Mouse (Mus musculus): ENCODE measurements around the gene Rgs6.

Rgs6 gene

DNA sequence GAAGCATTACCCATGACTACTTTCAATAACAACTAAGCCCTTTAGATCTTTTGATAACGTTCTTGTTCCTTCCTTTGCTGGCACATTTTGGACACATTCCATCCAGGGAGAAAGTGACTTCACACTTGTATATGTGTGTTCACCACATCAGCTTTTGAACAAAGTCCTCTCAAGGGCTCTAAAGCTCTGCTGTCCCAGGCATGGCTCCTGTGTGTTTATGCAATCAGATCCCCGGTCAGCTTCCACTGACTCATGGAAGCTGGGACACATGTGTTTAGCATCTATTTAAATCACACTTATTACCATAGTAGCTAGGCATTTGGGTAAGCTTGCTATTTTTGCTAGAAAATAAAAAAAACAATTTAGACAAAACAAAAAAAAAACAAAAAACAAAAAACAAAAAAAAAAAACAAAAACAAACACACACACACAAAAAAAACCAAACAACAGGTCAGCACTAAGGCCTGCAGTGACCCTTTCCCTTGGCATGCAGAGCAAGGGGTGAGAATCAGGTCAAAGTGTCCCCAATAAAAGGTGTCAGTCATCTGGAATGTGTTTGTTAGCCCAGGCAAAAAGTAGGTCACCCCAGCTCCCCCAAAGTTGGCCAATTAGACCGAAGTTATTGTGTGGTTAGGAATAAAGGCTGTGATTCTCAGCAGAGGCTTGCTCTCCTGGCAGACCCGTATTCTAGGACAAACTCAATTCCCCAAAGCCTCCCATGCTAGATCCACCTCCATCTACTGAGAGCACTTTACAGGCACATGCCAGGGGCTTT is 267.4 kb downstream of the Rgs6 start:
- DNase-seq (ENCODE audit: low spot score in 2 of 2) = no peak

DNA sequence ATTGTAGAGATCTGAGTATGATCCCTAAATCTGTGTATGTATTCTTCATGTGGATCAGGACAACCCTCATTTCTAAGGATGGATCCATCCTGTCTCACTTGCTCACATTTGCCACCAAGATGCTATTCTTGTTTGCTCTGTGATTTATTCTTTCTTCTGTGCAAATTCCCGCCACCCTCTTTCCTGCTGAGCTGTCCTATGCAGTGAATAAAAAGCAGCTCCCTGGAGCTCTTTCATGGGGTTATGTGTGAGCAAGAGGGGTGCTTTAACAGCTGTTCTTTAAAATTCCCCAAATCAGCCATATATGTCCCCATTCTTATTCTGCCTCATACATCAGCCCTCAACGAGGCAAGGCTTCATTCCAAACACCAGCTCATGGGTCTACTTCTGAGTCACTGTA is 277.6 kb downstream of the Rgs6 start:
- no peak for DNase-seq (ENCODE audit: low spot score in 2 of 2)

DNA sequence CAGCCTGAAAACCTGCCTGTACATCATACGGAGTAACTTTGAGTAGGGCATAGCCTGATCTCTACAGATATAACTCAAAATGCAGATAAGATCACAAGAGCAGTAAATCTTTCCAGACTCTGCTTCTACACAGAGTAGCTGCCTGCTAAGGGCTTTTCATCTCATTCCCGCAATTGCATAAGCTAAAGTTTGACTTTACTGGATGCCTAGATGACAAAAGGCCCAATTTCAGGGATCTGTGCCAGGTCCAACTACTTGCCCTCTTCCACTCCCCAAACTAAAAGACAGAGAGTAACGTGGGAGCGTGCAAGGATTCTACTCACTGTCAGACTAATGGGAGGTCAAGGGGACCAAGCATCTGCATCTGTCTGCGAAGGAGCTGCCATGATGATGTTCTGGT is 292.6 kb downstream of the Rgs6 start:
- no peak for DNase-seq (ENCODE audit: low spot score in 2 of 2)

DNA sequence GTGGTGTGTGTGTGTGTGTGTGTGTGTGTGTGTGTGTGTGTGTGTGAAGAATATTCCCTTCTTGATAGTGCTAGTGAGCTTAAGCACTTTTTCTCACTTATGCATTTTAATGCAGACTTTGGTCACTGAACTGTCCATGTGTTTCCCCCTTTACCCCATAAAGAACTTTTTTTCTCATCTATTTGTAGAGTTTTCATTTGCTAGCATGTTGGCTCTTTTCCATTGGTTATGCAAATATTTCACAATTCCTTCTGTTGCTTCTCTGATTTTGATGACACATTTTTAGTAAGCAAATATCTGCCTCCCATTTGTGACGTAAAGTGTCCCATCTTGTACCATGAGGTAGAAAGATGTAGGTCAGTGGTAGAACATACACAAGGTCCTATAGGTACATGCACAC is 295.0 kb downstream of the Rgs6 start:
- DNase-seq (ENCODE audit: low spot score in 2 of 2) = no peak

GRCm38 (mm10) chr12:82894971-82895838 is 307.1 kb downstream of the Rgs6 start:
- no peak for DNase-seq (ENCODE audit: low spot score in 2 of 2)

DNA sequence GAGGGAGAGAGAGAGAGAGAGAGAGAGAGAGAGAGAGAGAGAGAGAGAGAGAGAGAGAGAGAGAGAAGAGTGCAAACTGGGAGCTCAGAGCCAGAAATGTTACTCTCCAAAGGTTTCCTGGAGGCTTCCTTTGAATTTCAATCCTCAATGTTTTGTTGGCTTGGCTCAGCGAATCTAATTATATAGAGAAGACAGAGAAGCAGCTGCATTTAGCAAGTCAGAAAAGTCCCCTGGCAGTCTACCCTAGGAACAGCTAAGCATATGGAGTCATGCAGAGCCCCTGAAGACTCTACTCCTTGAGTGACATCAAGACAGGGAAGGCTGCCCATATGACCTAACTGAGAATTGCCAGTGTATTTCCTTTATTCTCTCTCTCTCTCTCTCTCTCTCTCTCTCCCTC is 317.7 kb downstream of the Rgs6 start:
- no peak for DNase-seq (ENCODE audit: low spot score in 2 of 2)

DNA sequence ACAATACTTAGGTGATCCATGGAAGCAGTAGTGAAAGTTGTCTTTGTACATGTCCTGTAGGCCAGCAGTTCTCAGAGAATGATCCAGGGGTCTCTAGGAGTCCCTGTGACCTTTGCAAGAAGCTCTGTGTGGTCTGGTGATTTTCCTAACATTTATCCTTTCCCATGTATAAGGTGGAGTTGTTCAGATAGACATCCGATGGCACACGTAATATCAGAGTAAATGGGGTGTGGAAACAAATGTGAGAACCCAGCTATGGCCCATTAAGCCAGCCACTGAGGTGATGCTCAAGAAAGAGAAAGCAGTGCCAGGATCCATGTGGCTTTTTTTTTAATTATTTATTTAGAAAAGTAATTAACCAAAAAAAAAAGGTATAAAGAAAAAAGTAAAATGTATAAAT is 322.8 kb downstream of the Rgs6 start:
- DNase-seq (ENCODE audit: low spot score in 2 of 2) = no peak

DNA sequence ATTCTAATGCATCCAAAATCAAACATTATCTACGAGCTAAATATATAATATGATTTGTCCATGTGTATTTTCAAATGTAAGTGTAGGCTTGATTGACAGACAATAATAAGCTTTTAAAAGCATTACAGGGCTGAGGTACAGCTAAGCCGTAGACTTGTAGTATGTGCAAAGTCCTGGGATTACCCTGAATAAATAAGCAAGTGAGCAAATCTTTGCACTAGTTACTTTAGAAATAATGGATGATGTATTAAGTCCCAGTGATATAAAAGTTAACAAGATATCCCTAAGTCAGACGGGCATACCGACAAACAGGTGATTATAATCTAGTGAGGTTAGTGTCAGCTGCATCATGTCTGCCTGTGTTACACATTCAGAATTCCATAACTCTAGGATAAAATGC is 326.0 kb downstream of the Rgs6 start:
- DNase-seq (ENCODE audit: low spot score in 2 of 2) = no peak

DNA sequence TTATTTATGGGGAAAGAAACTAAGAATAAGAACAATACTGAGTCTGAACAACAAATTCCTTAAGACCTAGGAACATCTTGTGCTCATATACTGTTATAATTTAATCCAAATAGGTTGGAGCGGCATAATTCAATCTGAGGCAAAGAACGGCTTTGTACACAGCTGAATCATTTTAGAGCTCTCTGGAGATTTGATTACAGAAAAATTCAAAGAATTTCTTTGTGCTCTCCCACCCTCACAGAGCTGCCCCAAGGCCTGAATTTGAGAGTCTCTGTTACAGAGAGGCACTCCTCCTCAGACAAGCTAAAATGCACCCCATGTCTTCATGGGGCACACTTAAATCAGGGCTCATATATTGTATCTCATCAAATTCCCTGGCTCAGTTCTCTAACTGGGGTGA is 332.1 kb downstream of the Rgs6 start:
- no peak for DNase-seq (ENCODE audit: low spot score in 2 of 2)

DNA sequence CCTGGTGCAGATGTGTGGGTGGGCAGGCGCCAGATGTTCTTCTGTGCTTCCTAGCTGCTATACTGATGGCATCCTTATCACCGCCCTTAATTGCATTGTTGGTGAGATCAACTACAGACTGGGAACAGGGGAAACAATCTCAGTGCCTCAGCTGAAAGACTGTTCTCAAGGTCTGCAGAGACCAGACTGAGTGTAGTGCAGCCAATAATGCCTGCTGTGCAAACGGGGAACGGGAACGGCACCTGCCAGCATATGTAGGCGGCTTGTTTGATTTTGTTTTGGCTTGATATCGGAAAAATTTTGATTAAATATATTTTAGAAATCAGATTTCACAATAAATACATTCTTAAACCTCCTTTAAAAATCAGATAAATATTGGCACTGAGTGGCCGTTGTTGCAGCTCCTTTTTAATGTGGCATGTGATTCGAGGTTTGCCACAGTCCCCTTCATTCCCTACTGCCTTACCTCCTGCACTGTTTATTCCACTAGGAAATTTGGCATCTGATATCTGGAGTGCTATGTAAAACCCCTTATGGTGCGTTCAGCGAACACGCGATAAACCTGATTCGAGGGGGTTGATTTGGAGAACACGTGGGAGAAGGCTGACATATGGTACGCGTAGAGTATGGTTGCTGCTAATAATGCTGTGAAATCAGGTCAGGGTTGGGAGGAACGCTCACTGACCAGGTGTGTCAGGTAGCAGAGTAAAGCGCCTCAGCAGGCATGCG is 333.4 kb downstream of the Rgs6 start:
- DNase-seq (ENCODE audit: low spot score in 2 of 2) = no peak

GRCm38 (mm10) chr12:82922856-82923506 is 334.9 kb downstream of the Rgs6 start:
- DNase-seq (ENCODE audit: low spot score in 2 of 2) = no peak

- DNase-seq (ENCODE audit: low spot score in 2 of 2) = no peak
These were observed 344.8 kb downstream of the Rgs6 start for GRCm38 (mm10) chr12:82932706-82933461.

DNA sequence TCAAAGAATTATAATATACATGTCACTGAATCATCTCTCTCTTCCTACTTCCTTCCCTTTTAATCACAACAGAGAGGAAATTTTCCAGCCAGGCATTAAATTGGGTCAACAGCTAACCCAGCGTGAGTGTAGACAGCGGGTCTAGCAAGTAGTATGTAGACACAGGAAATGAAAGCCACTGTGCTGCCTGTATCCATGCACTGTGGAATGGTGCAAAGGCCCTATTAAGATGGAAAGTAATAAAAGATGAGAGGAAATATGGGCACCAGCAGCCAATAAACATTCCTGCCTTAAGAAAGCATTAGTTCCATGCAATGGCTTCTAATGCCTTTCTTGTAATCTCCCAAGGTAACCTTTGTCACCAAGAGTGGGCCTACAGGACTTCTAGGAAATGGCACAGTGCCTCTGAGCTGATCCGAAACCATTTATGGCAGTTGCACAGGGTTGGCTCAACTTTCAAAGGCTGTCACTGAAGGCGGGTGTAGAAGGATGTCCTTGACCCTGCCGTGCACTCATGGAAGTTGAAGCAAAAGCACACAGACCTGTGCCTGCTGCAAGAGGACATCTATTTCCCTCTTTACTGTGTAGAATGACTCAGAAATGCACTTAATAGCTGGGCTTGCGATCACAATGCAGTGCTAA is 347.1 kb downstream of the Rgs6 start:
- no peak for DNase-seq (ENCODE audit: low spot score in 2 of 2)

- no peak for DNase-seq (ENCODE audit: low spot score in 2 of 2)
These were observed 347.7 kb downstream of the Rgs6 start for GRCm38 (mm10) chr12:82935767-82936166.

DNA sequence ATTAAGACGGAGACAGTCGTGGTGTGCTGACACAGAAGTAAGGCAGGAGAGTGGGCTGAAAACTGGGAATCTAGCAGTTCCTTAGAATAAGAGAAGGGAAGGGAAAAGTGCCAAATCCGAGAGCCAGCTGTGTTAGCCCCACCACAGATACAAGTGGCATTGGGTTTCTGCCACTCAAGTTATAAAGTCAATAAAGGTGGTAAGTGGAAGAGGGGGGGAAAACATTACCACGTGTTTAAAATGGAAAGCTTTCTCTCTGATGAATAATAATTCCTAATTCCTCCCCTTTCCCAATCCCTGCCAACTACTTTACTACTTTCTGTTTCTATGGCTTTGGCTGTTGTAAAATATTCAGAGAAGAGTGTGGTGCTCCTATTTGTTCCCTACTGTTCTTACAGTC is 352.4 kb downstream of the Rgs6 start:
- DNase-seq (ENCODE audit: low spot score in 2 of 2) = no peak

DNA sequence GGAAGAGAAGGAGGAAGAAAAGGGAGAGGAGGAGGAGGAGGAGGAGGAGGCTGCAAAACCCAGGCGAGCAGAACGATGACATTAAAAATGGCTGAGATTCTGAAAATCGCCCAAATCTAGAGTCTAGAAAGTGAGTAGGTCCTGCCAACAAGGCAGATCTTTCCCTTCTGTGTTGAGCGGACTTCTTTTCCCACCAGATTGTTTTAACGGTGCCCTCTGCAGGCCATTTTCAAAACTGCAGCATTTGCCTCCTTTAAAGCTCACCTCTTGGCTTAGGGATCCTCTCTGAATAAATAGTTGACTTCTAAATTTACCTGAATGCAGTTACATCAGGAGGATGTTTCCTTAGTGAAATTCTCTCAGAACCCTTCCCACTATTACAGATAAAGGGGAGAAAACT is 358.4 kb downstream of the Rgs6 start:
- peak; percentile 13 to 40 for DNase-seq (ENCODE audit: low spot score in 2 of 2)

DNA sequence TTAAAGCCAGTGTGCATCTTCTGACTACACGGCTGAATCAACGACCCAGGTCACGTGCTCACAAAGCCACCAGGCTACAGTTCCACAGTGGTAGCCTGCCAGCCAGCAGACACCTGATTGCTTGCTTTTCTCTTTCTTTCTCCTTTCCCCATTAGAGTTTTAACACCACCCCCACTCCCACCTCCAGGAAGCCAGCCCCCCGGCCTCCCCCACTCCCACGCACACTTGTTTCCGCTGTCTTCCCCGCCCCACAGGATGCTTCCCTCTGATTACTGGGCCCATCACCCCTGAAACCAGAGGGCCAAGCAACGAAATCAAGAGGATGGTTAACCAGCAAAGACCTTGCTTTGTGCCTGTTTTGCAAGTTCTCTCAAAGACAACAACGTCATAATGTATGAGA is 373.0 kb downstream of the Rgs6 start:
- no peak for DNase-seq (ENCODE audit: low spot score in 2 of 2)

DNA sequence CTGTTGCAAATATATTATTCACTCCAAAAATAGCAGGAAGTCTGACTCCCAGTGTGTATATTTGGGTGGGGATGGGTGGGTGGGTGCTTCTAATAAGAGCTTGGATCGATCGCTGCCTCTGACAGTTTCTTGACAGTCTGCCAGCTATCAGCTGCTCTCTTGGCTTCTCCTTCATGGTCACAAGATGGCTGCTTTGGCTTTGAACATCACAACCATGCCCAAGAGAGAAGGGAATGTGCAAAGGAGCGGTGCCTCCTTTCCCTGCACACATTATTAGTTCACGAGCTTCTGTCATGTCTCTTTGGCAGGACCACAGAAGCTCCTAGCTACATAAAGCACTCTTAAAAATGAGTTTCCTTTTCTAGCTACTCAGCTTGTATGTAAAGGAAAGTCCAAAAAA is 373.8 kb downstream of the Rgs6 start:
- DNase-seq (ENCODE audit: low spot score in 2 of 2) = no peak

- DNase-seq (ENCODE audit: low spot score in 2 of 2) = no peak
These were observed 382.5 kb downstream of the Rgs6 start for GRCm38 (mm10) chr12:82970521-82971105.

DNA sequence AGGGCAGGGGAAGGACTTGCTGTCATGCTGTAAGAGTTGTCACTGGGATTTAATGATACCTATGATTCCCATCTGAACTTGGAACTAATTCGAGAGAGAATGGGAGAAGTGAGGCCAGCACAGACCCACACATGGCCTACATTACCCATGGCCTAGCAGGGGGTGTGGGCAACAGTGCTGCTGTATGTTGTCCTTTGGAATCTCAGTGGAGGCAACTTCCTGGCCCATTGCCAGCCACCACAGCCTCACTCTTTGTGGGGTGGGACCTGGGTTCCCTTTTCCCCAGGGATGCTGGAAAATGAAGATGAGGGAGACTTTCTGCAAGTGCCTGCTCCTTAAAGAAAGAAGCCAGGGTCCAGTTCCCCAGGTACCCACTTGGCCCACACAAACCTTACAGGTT is 383.1 kb downstream of the Rgs6 start:
- no peak for DNase-seq (ENCODE audit: low spot score in 2 of 2)

All from spleen, postnatal 14 days (tissue).